Mouse (Mus musculus): ENCODE measurements at regions not wholly inside any gene's neighbourhood (a gene's known extent, or its start where the extent isn't known, plus 50 kb on each side); places are given as distances from the start of the nearest gene placed in this dataset.

DNA sequence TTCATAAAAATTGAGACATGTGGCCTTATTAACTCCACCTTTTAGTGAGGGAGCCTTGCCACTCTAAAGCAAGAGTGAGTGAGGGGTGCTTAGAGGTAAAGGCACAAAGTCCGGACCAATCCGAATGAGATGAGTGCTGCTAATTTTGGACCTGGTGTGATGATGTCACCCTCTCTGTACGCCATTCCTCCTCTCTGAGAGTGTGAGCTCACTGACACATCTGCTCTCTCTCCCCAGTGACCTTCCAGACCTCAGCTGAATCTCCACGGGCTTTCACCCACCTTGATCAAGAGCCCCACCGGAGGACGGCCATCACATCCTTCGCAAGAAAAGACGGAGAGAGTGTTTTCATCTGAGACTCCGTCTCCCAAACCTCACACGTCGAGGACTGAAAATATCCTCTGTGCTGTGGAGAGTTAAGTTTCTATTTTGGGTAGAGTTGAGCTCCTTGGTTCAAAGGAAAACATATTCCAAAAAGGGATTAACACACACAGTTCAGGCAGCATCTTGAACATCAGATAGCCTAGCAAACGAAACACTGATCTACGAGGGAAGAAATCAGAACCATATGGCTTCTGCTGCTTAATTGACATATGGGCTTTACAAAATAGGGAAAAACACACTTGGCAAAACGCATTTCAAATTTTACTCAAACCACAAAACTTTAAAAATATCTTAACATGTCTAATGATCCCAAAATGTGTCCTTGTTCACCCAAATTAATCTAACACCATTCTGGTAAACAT is 96.2 kb upstream of the 3110018I06Rik start:
- WGBS = 82% methylated on average over 14 of the region's 14 CpGs
- Histone ChIP-seq H3K4me2 (no peak overlapping the region), H3K4me1 (replicated peaks) (no peaks in the 10 kb centered on the region), H3K4me3 (no peak overlapping the region), H3K27me3 (no peaks in the 10 kb centered on the region), H3K36me3 (no peaks in the 10 kb centered on the region), H3K9ac (no peak overlapping the region), H3K27ac (replicated peaks) (no peak overlapping the region), H3K9me3 (no peaks in the 10 kb centered on the region)
- no peak for ATAC-seq (ENCODE audit: low FRiP score, low read depth)

DNA sequence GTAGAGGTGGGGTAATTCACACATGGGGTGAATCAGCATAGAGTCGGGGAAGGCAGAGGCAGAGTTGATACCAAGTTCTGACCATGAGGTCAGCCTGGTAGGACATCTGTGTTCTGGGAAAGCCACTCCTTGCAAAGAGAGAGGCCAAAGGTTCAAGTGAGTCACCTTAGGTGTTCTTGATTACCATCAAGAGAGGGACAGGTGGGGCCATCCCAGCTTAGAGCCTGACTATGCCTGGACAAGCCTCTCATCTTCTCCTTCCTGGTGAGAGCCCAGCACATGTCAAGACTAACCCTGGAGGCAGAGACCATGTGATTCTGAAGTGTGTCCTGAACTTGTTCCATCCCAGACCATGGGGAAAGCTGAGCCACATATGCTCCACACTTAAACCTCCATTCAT is 94.0 kb upstream of the 3110018I06Rik start:
- ATAC-seq (ENCODE audit: low FRiP score, low read depth) = no peak
- Histone ChIP-seq H3K9ac (no peak overlapping the region), H3K4me1 (replicated peaks) (no peaks in the 10 kb centered on the region), H3K4me2 (no peak overlapping the region), H3K9me3 (no peaks in the 10 kb centered on the region), H3K27ac (replicated peaks) (no peak overlapping the region), H3K27me3 (no peaks in the 10 kb centered on the region), H3K4me3 (no peak overlapping the region), H3K36me3 (no peaks in the 10 kb centered on the region)
- WGBS = 88% methylated on average over 1 of the region's 1 CpGs

DNA sequence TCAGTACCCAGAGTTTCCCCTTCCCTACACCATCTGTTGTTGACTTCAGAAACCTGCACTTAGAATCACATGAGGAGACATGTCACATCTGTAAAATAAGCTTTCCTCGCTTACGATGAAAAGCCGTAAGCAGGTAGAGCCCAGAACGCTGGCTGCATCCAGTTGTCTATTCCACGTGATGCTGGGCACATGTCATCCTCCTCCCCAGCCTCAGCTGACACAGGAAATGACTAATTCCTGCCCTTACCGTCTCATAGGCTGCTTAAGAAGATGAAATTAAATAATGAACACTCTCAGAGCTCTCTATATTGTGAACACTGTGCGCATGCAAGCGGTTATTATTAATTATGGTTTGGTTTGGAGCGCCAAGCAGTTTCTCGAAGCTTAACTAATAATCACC is 83.6 kb upstream of the 3110018I06Rik start:
- WGBS = 74% methylated on average over 10 of the region's 10 CpGs
- Histone ChIP-seq H3K9me3 (no peaks in the 10 kb centered on the region), H3K4me2 (no peak overlapping the region), H3K9ac (no peak overlapping the region), H3K4me3 (no peak overlapping the region), H3K36me3 (no peaks in the 10 kb centered on the region), H3K4me1 (replicated peaks) (no peaks in the 10 kb centered on the region), H3K27ac (replicated peaks) (no peak overlapping the region), H3K27me3 (no peaks in the 10 kb centered on the region)
- ATAC-seq (ENCODE audit: low FRiP score, low read depth) = no peak; the same call in 1 of the 2 replicates

DNA sequence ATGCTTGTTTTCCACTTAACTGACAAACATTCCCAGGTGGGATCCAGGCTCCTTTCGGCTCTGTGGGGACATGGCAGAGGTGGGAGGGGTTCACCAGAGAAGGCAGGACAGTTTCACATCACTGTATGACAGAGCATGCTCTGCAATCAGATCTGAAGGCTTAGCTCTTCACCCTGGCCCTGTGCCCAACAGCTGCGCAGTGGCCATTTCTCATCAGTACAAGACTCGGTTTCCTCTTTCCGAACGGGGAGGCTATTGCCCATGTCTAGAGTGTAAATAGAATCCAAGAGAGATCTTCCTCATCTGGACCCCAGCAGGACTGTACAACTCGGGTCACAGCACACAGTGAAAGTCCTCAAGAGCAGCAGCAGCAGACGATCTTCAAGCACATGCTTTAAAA is 64.5 kb upstream of the 3110018I06Rik start:
- H3K27me3 ChIP-seq = no peaks in the 10 kb centered on the region
- WGBS = 91% methylated on average over 7 of the region's 7 CpGs
- H3K27ac ChIP-seq (replicated peaks) = no peak overlapping the region
- no peaks in the 10 kb centered on the region for H3K36me3 ChIP-seq
- H3K4me2 ChIP-seq = no peak overlapping the region
- H3K4me1 ChIP-seq (replicated peaks) = no peaks in the 10 kb centered on the region
- no peak for ATAC-seq (ENCODE audit: low FRiP score, low read depth)
- H3K9me3 ChIP-seq = no peaks in the 10 kb centered on the region
- H3K4me3 ChIP-seq = no peak overlapping the region
- no peak overlapping the region for H3K9ac ChIP-seq

DNA sequence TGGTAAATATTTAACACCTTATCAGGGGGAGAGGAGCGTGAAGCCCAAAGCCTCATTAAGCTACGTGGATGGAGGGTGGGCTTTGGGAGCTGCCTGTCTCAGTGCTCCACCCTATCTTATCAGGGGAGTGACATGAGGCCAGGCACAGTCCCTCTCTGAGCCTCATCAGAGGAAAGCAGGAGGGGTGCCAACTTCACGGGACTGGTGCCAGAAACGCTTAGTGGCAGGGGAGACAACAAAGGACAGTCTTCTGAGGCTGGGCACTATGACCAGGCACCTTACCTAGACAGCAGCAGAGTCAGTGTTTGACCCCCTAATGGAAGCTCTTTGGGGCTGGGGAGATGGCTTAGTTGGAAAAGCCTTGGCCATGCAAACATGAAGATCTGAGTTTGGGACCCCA is 49.9 kb upstream of the 3110018I06Rik start:
- Histone ChIP-seq H3K4me2 (no peak overlapping the region), H3K9me3 (no peaks in the 10 kb centered on the region), H3K9ac (no peak overlapping the region), H3K4me1 (replicated peaks) (no peaks in the 10 kb centered on the region), H3K27ac (replicated peaks) (no peak overlapping the region), H3K27me3 (no peaks in the 10 kb centered on the region), H3K36me3 (no peaks in the 10 kb centered on the region), H3K4me3 (no peak overlapping the region)
- WGBS = 59% methylated on average over 4 of the region's 4 CpGs
- ATAC-seq (ENCODE audit: low FRiP score, low read depth) = no peak
